Mouse (Mus musculus) embryo, embryonic 10 days (tissue): Measurements from ENCODE around the gene Izumo4.

Experiments
- DNase-seq: peaks from one replicate; pipeline ENCODE4 v3.0.0-alpha.2; 2015; ENCODE audit warnings: low spot score

Gene Izumo4

GRCm38 (mm10) chr10:80687850-80688249, 14.1 kb upstream of the Izumo4 start:
- DNase-seq = peak; percentile 79

- no peak for DNase-seq
Measured at GRCm38 (mm10) chr10:80692249-80693165, 9.5 kb upstream of the Izumo4 start.

GRCm38 (mm10) chr10:80693401-80694045, 8.5 kb upstream of the Izumo4 start:
- DNase-seq = no peak

- no peak for DNase-seq
Measured at GRCm38 (mm10) chr10:80694159-80694938, 7.6 kb upstream of the Izumo4 start.

- no peak for DNase-seq
Measured at GRCm38 (mm10) chr10:80695186-80695585, 6.8 kb upstream of the Izumo4 start.

GRCm38 (mm10) chr10:80695801-80696501, 6.0 kb upstream of the Izumo4 start:
- DNase-seq = no peak

GRCm38 (mm10) chr10:80696502-80697392, 5.2 kb upstream of the Izumo4 start:
- DNase-seq = no peak

- DNase-seq = no peak
Measured at GRCm38 (mm10) chr10:80697393-80697787, 4.6 kb upstream of the Izumo4 start.

- DNase-seq = no peak
Measured at GRCm38 (mm10) chr10:80697812-80698211, 4.2 kb upstream of the Izumo4 start.

GRCm38 (mm10) chr10:80698605-80699004, 3.4 kb upstream of the Izumo4 start:
- no peak for DNase-seq

GRCm38 (mm10) chr10:80700038-80700504, 1.9 kb upstream of the Izumo4 start:
- no peak for DNase-seq

- DNase-seq = no peak
Measured at GRCm38 (mm10) chr10:80700732-80701131, 1.3 kb upstream of the Izumo4 start.

- DNase-seq = peak; percentile 97
Measured at GRCm38 (mm10) chr10:80702536-80703390, 779 bp downstream of the Izumo4 start.

GRCm38 (mm10) chr10:80703643-80704042, 1.7 kb downstream of the Izumo4 start:
- DNase-seq = no peak

GRCm38 (mm10) chr10:80704418-80704817, 2.4 kb downstream of the Izumo4 start:
- no peak for DNase-seq

GRCm38 (mm10) chr10:80705033-80705432, 3.0 kb downstream of the Izumo4 start:
- DNase-seq = no peak

- DNase-seq = no peak
Measured at GRCm38 (mm10) chr10:80705479-80705878, 3.5 kb downstream of the Izumo4 start.

GRCm38 (mm10) chr10:80710834-80711233, 8.8 kb downstream of the Izumo4 start:
- DNase-seq = no peak

- DNase-seq = no peak
Measured at GRCm38 (mm10) chr10:80717281-80717680, 15.3 kb downstream of the Izumo4 start.
